Mouse (Mus musculus) gastrocnemius, postnatal 10 days (tissue): Measurements from ENCODE around the gene Shisa9. TPM values are rescaled to one million over a fixed set of nuclear protein-coding genes. Genes with fewer than 3 reads are reported as not detected.

Experiments used
- DNase-seq: peaks from one replicate; pipeline ENCODE4 v3.0.0; 2021; ENCODE audit warnings: mixed read lengths
- total RNA-seq, 2 experiments: library from RNA; stranded (reverse); gene quantifications; 2 replicates each; pipeline ENCODE4 v1.2.3; 2021

The Shisa9 gene
- total RNA-seq, 2 experiments from 2014 or later: 0.21 to 0.59 TPM

- DNase-seq: no peak
Measured at GRCm38 (mm10) chr16:12072573-12072972, 88.7 kb downstream of the Shisa9 start.

- DNase-seq: peak; percentile 8
Measured at GRCm38 (mm10) chr16:12076270-12076669, 92.4 kb downstream of the Shisa9 start.

DNA sequence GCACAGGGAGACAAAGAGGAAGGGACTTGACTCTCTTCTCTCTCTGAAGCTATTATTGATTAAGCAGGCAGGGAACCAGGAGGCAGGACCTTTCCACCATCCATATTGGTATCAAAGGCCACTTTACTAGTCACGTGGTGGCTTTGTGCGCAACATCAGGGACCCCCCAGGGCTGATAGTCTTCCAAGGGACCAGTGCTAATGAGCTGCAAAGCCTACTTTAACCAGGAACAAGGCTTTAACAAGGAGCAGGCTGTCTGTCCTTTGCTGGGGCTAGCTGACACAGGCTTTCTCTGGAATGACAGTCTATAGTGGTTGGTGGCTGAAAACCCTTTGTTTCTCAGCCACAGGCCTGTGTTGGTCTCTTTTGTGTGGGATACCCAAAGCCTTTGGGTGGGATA is 92.8 kb downstream of the Shisa9 start:
- DNase-seq: no peak

DNA sequence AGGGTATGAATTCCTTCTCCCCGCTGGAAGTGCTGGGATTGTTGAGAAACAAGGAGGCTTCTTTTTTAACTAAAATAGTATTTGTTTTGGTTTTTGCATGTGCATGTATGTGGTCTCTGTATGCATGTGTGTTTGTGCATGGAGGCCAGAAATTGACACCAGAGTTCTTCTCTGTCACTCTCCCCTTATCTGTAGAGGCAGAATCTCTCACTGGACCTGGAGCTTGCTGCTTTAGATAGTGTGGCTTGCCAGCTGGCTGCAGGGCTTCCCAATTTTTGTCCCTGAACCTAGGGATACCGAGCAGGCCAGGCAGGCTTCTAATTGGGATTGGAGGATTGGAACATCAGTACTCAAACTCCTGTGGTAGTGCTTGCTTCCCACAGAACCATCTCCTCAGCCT is 99.2 kb downstream of the Shisa9 start:
- DNase-seq: no peak

DNA sequence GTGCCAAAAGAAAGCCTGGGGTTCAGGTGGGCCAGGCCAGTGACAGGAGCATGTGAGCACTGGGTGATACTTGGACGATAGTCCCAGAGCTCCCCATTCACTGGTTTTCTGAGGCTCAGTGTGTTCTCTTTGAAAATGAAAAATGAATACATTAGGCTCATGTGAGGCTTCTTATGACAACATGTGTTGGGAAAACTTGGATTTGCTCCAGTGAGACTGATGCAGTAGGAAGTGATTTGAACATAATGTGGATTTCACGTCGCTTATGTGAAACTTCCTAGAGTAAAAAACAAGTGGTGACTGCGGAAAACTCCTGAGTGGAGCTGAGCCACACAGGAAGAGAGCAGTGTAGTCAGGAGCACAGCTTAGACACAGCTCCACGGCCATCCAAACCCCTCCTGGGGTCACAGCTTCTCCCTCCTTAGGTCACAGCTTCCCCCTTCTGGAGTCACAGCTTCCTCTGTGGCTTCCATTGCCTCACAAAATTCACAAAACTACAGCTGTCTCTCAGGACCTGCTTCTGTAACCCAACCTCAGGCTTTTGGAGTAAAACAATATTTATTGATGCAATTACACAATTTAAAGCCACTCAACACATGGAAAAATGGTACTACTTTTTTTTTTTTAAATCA is 106.8 kb downstream of the Shisa9 start:
- no peak for DNase-seq

DNA sequence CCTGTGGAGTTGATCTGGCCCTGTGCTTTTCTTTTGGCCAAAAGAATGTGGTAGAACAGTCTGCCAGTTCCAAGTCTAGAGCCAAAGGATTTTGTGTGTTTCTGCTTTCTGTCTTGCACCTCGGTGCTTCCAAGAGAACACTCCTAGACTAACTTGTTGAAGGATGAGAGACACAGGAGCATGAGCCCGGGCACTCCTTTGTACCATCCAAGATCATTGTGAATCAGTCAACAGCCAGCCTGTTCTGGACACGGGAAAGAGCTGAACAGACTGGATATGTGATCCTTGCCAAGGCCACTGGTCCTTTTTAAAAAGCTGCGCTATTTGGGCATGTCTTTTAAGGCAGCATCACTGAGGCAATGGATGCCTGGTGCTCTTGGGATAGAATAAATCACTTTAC is 109.3 kb downstream of the Shisa9 start:
- no peak for DNase-seq

DNA sequence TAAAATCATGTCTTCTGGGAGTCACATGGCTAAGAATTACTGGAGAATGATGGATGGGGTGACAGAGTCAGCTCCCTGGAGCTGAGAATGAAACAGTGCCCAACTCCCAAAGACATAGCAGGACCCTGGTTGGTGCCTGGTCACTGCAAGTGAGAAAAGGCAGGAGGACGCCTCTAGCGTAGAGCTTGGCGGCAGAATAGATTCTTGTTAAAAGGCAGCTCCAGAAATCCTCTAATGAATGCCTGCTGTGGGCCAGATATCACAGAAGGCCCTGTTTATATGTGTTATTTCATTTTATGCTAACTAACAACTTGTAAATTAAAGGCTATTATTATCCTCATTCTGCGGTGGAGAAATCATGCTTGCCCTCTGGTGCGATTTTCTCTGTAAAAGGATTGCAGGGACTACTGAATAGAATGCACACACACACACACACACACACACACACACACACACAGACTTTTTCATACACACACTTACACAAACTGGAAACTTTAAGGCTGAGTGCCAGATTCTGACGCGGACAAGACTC is 110.9 kb downstream of the Shisa9 start:
- DNase-seq: no peak

DNA sequence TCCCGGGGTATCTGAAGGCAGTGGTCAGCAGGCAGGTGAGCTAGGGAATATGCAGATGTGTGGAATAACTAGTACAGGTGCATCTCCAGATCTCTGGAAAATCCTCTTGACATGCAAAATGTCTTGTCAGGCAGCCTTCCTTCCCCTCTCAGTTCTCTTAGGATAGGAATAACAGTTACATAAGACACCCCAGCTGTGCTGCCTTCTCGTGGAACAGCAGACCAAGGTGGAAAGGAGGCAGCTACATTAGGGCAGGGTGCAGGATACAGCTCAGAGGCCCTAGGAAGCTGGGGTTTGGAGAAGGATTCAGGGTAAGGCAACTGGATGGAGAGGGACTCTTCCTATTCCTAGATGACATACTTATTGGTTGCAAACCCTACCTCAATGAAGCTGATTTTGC is 111.5 kb downstream of the Shisa9 start:
- DNase-seq: no peak

DNA sequence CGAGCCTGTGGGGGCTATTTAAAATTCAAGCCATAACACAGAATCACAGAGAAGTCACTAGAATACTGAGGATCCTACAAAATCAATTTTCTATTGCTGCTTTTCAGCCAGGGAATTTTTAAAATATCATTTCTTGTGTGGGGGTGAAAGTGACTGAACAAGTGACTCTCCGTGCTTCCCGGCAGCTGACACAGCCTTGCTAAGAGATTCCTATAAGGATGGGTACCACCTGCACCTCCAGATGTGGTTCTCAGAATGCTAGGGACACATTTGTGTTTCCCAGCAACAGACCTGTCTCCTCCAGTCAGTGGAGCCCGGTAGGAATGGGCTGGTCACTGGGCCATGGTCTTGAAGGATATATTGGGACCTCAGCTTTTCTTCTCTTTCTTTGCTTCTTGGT is 124.5 kb downstream of the Shisa9 start:
- DNase-seq: no peak

DNA sequence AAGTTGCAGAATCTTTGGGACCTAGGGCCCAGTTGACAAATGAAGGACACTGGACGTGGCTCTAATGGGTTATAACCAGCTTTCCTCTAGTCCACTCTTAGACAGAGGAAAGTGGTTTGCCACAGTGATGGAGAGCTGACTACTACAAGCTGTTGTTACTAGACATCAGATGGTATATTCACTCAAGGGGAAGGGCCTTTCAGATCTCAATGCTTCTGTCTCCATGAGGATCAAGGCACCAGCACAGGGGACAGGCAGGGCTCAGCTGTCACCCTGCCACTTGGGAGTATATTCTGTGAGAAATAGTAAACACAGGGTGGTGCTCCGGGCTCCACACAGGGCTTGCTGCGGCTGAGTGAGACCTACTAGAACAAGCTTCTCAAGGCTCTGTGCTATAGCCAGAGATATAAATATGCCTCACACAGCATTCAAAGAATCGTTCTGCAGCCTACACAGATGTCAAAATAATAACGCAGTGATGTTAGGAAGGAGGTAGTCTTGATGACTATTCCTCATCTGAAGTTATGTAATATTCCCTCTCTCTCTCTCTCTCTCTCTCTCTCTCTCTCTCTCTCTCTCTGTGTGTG is 127.0 kb downstream of the Shisa9 start:
- no peak for DNase-seq

DNA sequence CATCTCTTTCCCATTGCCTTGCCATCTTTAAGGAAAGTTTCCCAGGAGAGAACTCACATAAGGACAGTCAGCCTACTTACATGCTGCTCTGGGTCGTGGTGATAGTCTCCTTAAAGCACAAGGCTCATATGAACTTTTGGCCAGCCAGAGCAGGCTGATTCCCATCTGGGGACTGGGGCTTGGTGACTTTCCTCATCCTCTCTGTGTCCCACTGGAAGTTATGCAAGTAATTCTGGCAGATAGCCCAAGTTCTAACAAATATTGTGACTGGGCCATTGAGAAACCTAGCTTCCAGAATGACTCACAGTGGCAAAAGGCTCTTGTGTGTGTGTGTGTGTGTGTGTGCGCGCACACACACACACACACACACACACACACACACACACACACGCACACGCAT is 130.5 kb downstream of the Shisa9 start:
- DNase-seq: no peak

GRCm38 (mm10) chr16:12115040-12115856 is 131.3 kb downstream of the Shisa9 start:
- no peak for DNase-seq

- no peak for DNase-seq
Measured at GRCm38 (mm10) chr16:12116926-12117325, 133.0 kb downstream of the Shisa9 start.

- DNase-seq: no peak
Measured at GRCm38 (mm10) chr16:12119463-12119862, 135.6 kb downstream of the Shisa9 start.

DNA sequence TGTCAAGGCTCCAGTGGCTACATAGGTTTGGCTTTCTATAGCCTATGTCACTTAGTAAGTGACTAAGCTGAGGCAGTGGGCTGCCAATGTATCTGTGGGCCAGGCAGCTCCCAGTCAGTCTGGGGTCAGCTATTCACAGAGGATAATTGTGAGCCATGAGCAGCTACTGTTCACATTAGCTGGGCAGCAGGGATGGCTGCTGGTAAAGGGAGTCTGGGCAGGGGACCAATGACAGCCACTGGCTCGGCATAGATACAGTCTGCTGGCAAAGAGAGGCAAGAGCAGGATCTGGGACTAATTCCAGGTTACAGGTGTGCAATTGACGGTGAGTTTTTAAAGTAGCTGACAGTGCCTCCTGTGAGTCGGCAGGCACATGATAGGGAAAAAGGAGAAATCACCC is 145.9 kb downstream of the Shisa9 start:
- no peak for DNase-seq

- DNase-seq: peak; percentile 17
Measured at GRCm38 (mm10) chr16:12146666-12147065, 162.8 kb downstream of the Shisa9 start.

- no peak for DNase-seq
Measured at GRCm38 (mm10) chr16:12151986-12152385, 168.1 kb downstream of the Shisa9 start.

GRCm38 (mm10) chr16:12154476-12154875 is 170.6 kb downstream of the Shisa9 start:
- DNase-seq: peak; percentile 14

DNA sequence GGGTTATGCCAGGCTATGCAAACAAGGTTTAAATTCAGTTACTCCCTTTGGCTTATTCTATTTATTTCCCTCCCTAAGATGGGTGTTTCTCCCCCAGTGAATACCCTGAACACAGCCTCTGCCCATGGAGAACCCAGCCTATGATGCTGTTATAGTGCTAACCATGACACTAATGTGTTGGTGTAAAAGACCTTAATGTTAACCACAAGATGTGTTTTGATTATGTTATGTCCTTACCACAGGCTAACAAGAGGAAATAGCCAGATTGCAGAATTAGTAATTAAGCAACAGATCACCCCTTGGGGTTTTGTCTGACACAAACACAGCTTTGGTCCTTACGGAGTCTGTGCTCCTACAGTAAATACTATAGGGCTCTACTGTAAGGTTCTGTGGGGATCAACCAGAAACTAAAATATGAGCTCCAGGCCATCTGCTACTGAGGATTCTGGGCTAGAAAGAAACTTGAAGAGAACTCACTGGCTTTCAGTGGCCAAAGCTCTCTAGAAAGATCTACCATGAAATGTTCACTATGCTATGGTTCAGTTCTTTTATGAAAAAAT is 189.6 kb downstream of the Shisa9 start:
- no peak for DNase-seq

DNA sequence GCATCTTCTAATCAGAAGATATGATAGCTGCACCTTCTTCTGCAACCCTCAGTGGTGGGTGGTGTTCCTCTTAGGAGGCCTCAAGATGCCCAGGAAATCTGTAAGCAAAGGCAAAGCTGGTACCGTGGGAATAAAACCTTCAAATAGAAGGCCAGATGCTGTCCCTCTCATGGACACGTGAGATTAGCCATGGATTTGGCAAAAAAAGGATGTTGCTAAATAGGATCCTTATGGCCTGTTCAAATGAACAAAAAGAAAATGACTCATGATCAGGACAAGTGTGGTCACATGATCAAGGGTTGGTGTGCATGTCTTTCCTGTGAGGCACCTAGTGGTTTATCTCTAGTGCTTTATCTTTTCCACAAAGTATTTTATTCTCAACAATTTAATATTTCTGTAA is 194.1 kb downstream of the Shisa9 start:
- DNase-seq: no peak

DNA sequence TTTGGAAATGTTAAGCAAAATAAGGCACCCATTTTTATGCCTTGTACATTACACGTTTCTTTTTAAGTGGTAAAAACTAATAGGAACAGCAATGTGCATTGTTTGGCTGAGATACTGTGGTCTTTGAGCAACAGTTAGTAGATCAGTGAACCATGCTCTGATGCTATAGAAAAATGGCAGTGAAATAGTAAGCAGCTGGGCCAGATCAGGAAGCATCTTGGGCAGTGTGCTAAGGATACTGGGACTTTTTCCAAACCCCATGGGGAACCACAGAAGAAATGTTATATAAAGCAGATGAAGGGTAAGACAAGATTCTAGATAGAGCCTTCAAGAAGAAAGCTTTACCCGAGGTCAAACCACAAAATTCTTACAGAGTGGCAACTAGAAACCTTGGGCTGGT is 205.8 kb downstream of the Shisa9 start:
- DNase-seq: no peak

DNA sequence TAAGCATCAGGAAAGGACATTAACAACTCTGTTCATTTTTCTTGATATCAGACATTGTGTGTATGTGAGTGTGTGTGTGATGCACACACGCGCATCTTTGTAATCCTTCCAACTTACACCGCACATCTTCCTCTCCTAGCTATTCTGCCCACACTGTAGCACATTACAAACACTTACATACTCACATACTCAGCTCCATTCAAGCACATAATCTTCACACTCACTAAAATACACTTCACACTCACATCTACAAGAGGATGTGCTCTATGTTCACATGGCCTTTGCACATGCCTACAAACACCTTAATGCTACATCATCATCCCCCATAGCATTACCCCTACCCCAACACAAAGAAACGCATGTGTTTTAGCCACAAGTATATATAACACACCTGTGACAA is 212.9 kb downstream of the Shisa9 start:
- no peak for DNase-seq

DNA sequence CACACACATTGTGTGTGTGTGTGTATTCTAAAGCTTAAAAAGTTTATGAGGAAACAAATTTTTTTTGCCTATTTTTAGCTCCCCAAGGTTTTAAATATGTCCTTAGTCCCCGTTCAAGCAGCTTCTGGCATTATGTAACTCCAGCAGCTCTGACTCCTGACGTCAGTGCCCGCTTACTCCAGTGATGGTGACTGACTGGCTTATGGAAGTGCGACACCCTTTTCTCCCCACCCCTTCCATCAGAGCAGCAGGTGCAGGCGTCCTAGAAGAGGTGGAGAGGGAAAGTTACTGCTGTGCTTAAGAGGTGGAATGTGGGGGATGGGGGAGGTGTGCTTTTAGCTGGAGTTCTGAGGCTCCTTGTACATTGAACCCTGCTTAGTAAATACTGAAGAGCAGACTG is 213.7 kb downstream of the Shisa9 start:
- DNase-seq: no peak
